Comparison of ENCODE assay signal across 10 mouse cellular contexts in genomic region chr14:27560434-27560833, GRCm38 (mm10). TPM values are rescaled to one million over a fixed set of nuclear protein-coding genes. Genes with fewer than 3 reads are reported as not detected.
DNase-seq lines count a peak whose midpoint lies in the region; ATAC-seq lines count a peak whose summit lies in the region.
"Had no signal": no experiment of that assay in that cellular context is flagged by ENCODE, and none has a peak within 500 bp of the region (broad histone marks: within the 10 kb centered on the region; RNA-seq: fewer than 3 reads in every experiment).

No protein-coding gene starts in this region.

- H3K4me3 ChIP-seq in intestine, embryonic 14.5 days (ENCODE audit: low read depth, low read length) = no peak overlapping the region
- H3K4me3 ChIP-seq in intestine, embryonic 15.5 days (replicated peaks) = no peak overlapping the region
- H3K4me3 ChIP-seq: erythroblast, embryonic 14.5 days; neural tube, embryonic 12.5 days had no signal

- WGBS in intestine, embryonic 14.5 days = 43% methylated on average over 4 of the region's 4 CpGs
- WGBS in intestine, embryonic 15.5 days = 42% methylated on average over 4 of the region's 4 CpGs

- no peaks in the 10 kb centered on the region for H3K27me3 ChIP-seq in intestine, embryonic 14.5 days (replicated peaks; ENCODE audit: control insufficient read depth, insufficient read depth, low read length)
- no peaks in the 10 kb centered on the region for H3K27me3 ChIP-seq in intestine, embryonic 15.5 days (replicated peaks)
- H3K27me3 ChIP-seq: neural tube, embryonic 12.5 days had no signal

- no peak overlapping the region for H3K27ac ChIP-seq in intestine, embryonic 14.5 days (ENCODE audit: low read depth)
- H3K27ac ChIP-seq in intestine, embryonic 15.5 days = no peak overlapping the region
- H3K27ac ChIP-seq: neural tube, embryonic 12.5 days had no signal

- no peak overlapping the region for H3K9ac ChIP-seq in intestine, embryonic 14.5 days (ENCODE audit: low read length)
- no peak overlapping the region for H3K9ac ChIP-seq in intestine, embryonic 15.5 days
- H3K9ac ChIP-seq: neural tube, embryonic 12.5 days had no signal

- ATAC-seq in intestine, embryonic 14.5 days (replicated peaks; ENCODE audit: low FRiP score, low TSS enrichment, low read depth) = no peak
- ATAC-seq in intestine, embryonic 15.5 days = no peak
- peak; percentile 72 for ATAC-seq in activated CD4-positive, CD25-positive, alpha-beta regulatory T cell, adult 4 months

- no peaks in the 10 kb centered on the region for H3K4me1 ChIP-seq in intestine, embryonic 14.5 days (replicated peaks; ENCODE audit: control insufficient read depth, insufficient read depth, low read length)
- no peaks in the 10 kb centered on the region for H3K4me1 ChIP-seq in intestine, embryonic 15.5 days (replicated peaks)
- H3K4me1 ChIP-seq: neural tube, embryonic 12.5 days had no signal

- peak; percentile 69 for DNase-seq in intestine, embryonic 14.5 days (ENCODE audit: low spot score)
- peak; percentile 58 to 60 for DNase-seq in cerebellum, postnatal 36 days
- peak; percentile 59 for DNase-seq in heart, postnatal 4 days
- peak; percentile 31 to 58 for DNase-seq in left cerebral cortex, postnatal 14 days (ENCODE audit: low spot score in 2 of 2)
- DNase-seq in ovary, adult 18-20 months (ENCODE audit: low spot score) = peak; percentile 7
- peak; percentile 32 to 39 for DNase-seq in thymus, adult 18-20 months

- no peaks in the 10 kb centered on the region for H3K9me3 ChIP-seq in intestine, embryonic 14.5 days (ENCODE audit: control insufficient read depth, low read length)
- no peaks in the 10 kb centered on the region for H3K9me3 ChIP-seq in intestine, embryonic 15.5 days
- H3K9me3 ChIP-seq: neural tube, embryonic 12.5 days had no signal

- no peak overlapping the region for H3K4me2 ChIP-seq in intestine, embryonic 14.5 days (ENCODE audit: low read length)
- no peak overlapping the region for H3K4me2 ChIP-seq in intestine, embryonic 15.5 days (replicated peaks)
- H3K4me2 ChIP-seq: neural tube, embryonic 12.5 days had no signal

- no peaks in the 10 kb centered on the region for H3K36me3 ChIP-seq in intestine, embryonic 14.5 days (ENCODE audit: control insufficient read depth, insufficient read depth, low read length)
- no peaks in the 10 kb centered on the region for H3K36me3 ChIP-seq in intestine, embryonic 15.5 days
- H3K36me3 ChIP-seq: neural tube, embryonic 12.5 days had no signal

- intact Hi-C loops in left cerebral cortex, postnatal 14 days (cut with DNase I) = no loop called here

RNA-seq across cellular contexts. Expression of gene Ccdc66, which starts 52.2 kb away (rescaled TPM):
- polyA plus RNA-seq in intestine, embryonic 14.5 days (2014; fragmentation: Nextera tagmentation; extraction: Ambion mirVana) = 8.8 and 11.2 TPM in 2 replicates
- 7.1 and 8.7 TPM in 2 replicates for polyA plus RNA-seq in intestine, embryonic 15.5 days (2015; fragmentation: Nextera tagmentation; extraction: Ambion mirVana)
- polyA plus RNA-seq in activated CD4-positive, CD25-positive, alpha-beta regulatory T cell, adult 4 months (2017; shearing (Covaris generic)) = 10 to 100 TPM in 1 of 2 experiments, 1 to 10 TPM in 1; 8.6 to 18.6 TPM
- 1 to 10 TPM; 8.2 to 8.9 TPM for total RNA-seq in heart, postnatal 4 days (2021)
- total RNA-seq in left cerebral cortex, postnatal 14 days (2021) = 10 to 100 TPM; 12.9 to 13.0 TPM

Comparison
In these comparisons a context has a peak if more than half of its experiments do, and no peak if none do; other contexts are left out.
1. DNase-seq: peak in every context shown above with its lines; median percentile 69 in intestine, embryonic 14.5 days; 59 in cerebellum, postnatal 36 days; 59 in heart, postnatal 4 days; 44 in left cerebral cortex, postnatal 14 days; 36 in thymus, adult 18-20 months; 7 in ovary, adult 18-20 months.